Mouse (Mus musculus) intestine, embryonic 16.5 days (tissue): ENCODE results near the gene Mxi1. TPM values are rescaled to one million over a fixed set of nuclear protein-coding genes. Genes with fewer than 3 reads are reported as not detected.
"Not testable (repeated sequence)": the region's sequence is repeated elsewhere in the genome, so short reads cannot be mapped to it uniquely, and the experiment has no call there.

Experiments used
- ATAC-seq: fragments of 200-750 bp; cut with Nextera tagmentation; 2 replicates; pipeline ENCODE4 v1.8.0; 2017; ENCODE audit warnings: moderate TSS enrichment, moderate library complexity
- H3K27ac ChIP-seq: fragments of 300-500 bp; sonication (generic); 2 replicates; pipeline ENCODE4 v1.5.1; 2014; ENCODE audit warnings: mild to moderate bottlenecking, low read length
- H3K27me3 ChIP-seq: fragments of 300-500 bp; sonication (generic); replicated peaks from 2 replicates; pipeline ENCODE4 v1.6.1; 2014; ENCODE audit warnings: low read length, control low read depth, mixed read lengths; ENCODE audit not compliant: control insufficient read depth, insufficient read depth
- H3K36me3 ChIP-seq: fragments of 300-500 bp; sonication (generic); 2 replicates; pipeline ENCODE4 v1.6.1; 2014; ENCODE audit warnings: low read length, control low read depth; ENCODE audit not compliant: control insufficient read depth, insufficient read depth
- H3K4me1 ChIP-seq: fragments of 300-500 bp; sonication (generic); 2 replicates; pipeline ENCODE4 v1.6.1; 2014; ENCODE audit warnings: low read length, control low read depth, mixed read lengths; ENCODE audit not compliant: control insufficient read depth, insufficient read depth
- H3K4me2 ChIP-seq: fragments of 300-500 bp; sonication (generic); 2 replicates; pipeline ENCODE4 v1.6.1; 2014; ENCODE audit warnings: low read depth, low read length, control low read depth
- H3K4me3 ChIP-seq: fragments of 300-500 bp; sonication (generic); 2 replicates; pipeline ENCODE4 v1.5.1; 2014; ENCODE audit warnings: mild to moderate bottlenecking, low read length
- H3K9ac ChIP-seq: fragments of 300-500 bp; sonication (generic); 2 replicates; pipeline ENCODE4 v1.6.1; 2014; ENCODE audit warnings: low read depth, low read length
- H3K9me3 ChIP-seq: fragments of 300-500 bp; sonication (generic); 2 replicates; pipeline ENCODE4 v1.6.1; 2016; ENCODE audit warnings: low read length, control low read depth; ENCODE audit not compliant: control insufficient read depth
- WGBS: fragments of 180-500 bp; shearing (Covaris S2); extraction: QIAGEN DNeasy Blood & Tissue Kit; methylation state at CpG from one replicate; pipeline ENCODE4 v1.1.7; 2014; 5-methylcytosine and 5-hydroxymethylcytosine counted together
- polyA plus RNA-seq: library from polyadenylated mRNA; unstranded; fragments of >200 nt; fragmentation: Nextera tagmentation; extraction: Ambion mirVana; gene quantifications from 2 replicates; pipeline ENCODE4 v1.2.1, GENCODE M21; 2015

Mxi1 gene
- polyA plus RNA-seq, 1 experiment from 2014 or later, result 10.3 TPM

DNA sequence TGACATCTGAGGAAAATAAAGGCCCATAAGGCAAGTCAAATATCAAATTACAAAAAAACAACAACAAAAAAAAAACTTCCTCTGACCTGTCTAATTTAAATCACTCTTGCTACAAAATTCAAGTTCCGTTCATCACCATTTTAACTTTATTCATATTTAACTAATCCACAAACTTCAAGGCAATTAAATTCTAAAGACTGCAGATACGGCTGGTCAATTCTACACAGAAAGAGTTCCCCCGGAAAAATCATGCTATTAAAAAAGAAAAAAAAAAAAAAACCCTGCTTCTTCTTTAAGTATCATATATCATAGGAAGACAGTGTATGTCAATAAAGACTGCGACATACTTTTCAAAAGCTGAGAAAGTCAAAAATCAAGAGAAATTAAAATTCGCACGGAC is 79.1 kb downstream of the Mxi1 start:
- no peaks in the 10 kb centered on the region for H3K36me3 ChIP-seq
- no peak for ATAC-seq
- 15% methylated on average over 6 of the region's 6 CpGs for WGBS

DNA sequence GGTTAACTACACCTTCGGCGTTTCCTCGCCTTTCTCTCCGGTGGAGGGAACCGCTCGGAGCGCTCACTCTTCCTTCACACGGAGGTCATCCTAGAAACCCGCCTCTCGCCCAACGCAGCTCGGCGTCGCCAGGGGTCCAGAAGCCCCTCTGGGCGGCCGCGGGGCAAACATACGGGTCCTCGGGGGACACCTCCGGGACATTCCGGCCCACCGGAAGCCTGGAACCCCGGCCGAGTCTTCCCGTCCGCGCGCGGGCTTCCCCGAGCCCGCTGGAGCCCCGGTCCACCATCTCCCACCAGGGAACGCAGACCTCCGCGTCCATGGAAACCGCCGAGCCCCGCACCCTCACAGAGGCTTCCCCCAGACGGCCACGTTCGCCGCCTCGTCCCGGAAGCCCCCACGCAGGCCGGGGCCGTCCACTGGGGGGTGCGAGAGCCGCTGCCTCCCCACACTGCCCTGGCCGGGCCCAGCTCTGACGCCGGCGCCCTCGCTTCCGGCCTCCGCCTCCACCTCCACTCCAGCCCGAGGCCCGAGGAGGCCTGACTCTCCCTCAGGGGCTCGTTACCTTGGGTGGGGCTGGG is 79.6 kb downstream of the Mxi1 start:
- H3K27me3 ChIP-seq, result no peaks in the 10 kb centered on the region
- under 1% methylated on average over 55 of the region's 59 CpGs for WGBS
- peak; percentile 91 for ATAC-seq
- H3K27ac ChIP-seq, result peak overlapping the region; percentile 99
- H3K4me3 ChIP-seq, result peak overlapping the region; percentile 99
- H3K4me1 ChIP-seq, result peaks cover 6% of the 10 kb centered on the region
- H3K36me3 ChIP-seq, result no peaks in the 10 kb centered on the region
- no peaks in the 10 kb centered on the region for H3K9me3 ChIP-seq
- H3K9ac ChIP-seq, result peak overlapping the region; percentile 100
- H3K4me2 ChIP-seq, result peak overlapping the region; percentile 45

More for the DNA sequence above, 79.1 kb downstream of the Mxi1 start:
- H3K4me3 ChIP-seq, result peak overlapping the region; percentile 99
- H3K4me2 ChIP-seq, result peak overlapping the region; percentile 45
- peak overlapping the region; percentile 99; the same call in 1 of the 2 replicates for H3K27ac ChIP-seq
- no peaks in the 10 kb centered on the region for H3K9me3 ChIP-seq
- H3K9ac ChIP-seq, result peak overlapping the region; percentile 100
- peaks cover 6% of the 10 kb centered on the region for H3K4me1 ChIP-seq
- H3K27me3 ChIP-seq, result no peaks in the 10 kb centered on the region

DNA sequence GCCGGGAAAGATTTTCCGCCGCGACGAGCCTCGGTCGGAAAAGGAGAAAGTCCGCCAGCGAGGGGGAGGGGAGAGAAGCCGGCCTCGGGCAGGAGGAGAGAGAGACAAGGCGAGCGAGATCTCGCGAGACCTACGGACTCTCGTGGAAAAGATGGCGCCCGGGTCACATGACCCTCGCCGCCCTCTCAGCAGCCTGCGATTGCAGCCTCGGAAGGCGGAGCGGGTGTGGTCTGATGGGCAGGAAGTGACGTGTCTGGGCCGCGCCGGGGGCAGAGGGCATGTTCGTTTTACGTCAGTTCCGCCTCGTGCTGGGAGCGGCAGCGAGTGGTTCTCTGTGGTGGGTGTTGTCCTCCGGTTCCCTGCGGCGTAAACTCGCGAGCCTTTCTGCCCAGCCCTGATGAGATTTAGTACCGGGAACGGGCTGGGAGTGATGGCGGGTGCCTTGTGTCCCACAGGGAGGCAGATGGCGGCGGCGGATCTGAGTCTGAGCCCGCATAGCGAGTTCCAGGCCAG is 80.2 kb downstream of the Mxi1 start, which contains the start of gene Smndc1:
Gene Smndc1, minus strand, starts transcription at position 84 of the 513 bp plus-strand sequence.
- under 1% methylated on average over 48 of the region's 48 CpGs for WGBS
- H3K36me3 ChIP-seq, result no peaks in the 10 kb centered on the region
- peak within 1 kb of the TSS; percentile 99 for H3K4me3 ChIP-seq
- no peaks in the 10 kb centered on the region for H3K27me3 ChIP-seq
- peak within 1 kb of the TSS; percentile 99 for H3K27ac ChIP-seq
- H3K4me1 ChIP-seq, result peaks cover 6% of the 10 kb centered on the region
- H3K4me2 ChIP-seq, result peak within 1 kb of the TSS; percentile 58
- ATAC-seq, result peak; percentile 98
- no peaks in the 10 kb centered on the region for H3K9me3 ChIP-seq
- H3K9ac ChIP-seq, result peak within 1 kb of the TSS; percentile 100

DNA sequence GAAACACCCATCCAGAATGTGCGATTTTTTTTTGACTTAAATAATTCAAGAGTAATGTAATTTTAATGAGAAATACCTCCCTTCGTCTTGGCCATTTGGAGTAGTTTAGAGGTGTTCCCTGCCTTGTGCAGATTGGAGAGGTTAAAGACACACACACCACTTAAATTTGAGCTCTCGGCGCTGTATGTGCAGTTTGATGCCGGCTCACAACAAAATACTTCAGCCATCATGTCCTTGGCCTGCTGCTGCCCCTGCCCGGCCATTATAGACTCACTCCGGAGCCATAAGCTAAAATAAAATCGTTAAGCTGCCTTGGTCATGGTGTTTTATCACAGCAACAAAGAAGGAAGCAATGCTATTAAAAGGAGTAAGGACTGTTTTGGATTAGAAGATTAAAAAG is 81.1 kb downstream of the Mxi1 start:
- WGBS, result 46% methylated on average over 8 of the region's 8 CpGs
- Histone ChIP-seq H3K4me1 (peaks cover 6% of the 10 kb centered on the region), H3K27ac (peak overlapping the region; percentile 94; the same call in 1 of the 2 replicates), H3K4me3 (peak overlapping the region; percentile 99), H3K4me2 (peak overlapping the region; percentile 58), H3K27me3 (no peaks in the 10 kb centered on the region), H3K9ac (peak overlapping the region; percentile 81; the same call in 1 of the 2 replicates), H3K36me3 (no peaks in the 10 kb centered on the region), H3K9me3 (no peaks in the 10 kb centered on the region)
- no peak for ATAC-seq

DNA sequence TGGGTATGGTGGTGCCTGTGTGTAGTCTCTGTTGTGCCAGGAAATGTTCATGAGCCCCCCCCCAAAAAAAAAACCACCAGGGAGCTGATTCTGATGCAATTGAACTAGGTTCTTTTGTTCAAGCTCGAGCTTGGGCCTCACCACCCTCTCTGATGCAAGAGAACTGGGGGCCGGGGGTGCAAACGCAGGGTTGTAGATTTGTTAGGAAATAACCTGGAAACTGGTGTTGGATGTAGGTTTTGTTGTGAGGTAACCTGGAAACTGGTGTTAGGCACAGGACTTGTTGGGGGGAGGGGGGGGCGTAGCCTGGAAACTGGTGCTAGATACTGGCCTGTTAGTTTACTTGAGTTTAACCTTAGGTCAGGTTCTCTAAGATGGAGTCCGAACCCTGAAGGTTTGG is 81.5 kb downstream of the Mxi1 start:
- no peak for ATAC-seq
- Histone ChIP-seq H3K4me1 (peaks cover 6% of the 10 kb centered on the region), H3K4me3 (no peak overlapping the region), H3K36me3 (no peaks in the 10 kb centered on the region), H3K27me3 (no peaks in the 10 kb centered on the region), H3K27ac (no peak overlapping the region), H3K4me2 (peak overlapping the region; percentile 58; the same call in 1 of the 2 replicates), H3K9me3 (no peaks in the 10 kb centered on the region), H3K9ac (no peak overlapping the region; the same call in 1 of the 2 replicates)
- WGBS, result 80% methylated on average over 5 of the region's 5 CpGs

DNA sequence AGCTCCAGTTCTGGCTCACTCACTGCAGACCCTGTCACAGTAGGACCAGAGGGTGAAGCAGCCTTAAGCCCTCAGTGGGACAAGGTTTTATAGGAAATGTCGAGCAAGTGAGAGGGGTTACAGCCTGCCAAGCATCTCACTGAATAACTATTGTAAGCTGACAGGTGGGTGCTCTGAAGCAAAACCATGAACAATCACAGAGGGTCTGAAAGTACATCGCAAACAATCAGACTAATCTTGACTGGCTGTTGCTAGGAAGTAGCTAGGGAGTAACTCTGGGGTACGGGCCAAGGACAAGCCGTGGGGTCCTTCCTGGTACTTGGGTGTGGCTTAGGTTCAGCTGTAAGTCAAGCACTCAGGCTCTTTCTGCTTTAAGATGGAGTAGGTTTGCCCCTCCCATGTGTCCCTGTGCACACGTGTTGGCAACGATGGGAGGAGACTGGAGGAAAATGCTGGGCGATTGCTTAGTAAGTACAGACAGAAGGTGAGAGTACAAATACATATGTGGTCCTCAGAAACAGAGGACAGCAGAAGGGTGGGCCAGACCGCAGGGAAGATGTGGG is 82.5 kb downstream of the Mxi1 start:
- WGBS, result 60% methylated on average over 8 of the region's 8 CpGs
- Histone ChIP-seq H3K4me1 (peaks cover 6% of the 10 kb centered on the region), H3K4me2 (no peak overlapping the region), H3K27ac (no peak overlapping the region), H3K9ac (peak overlapping the region; percentile 33), H3K36me3 (no peaks in the 10 kb centered on the region), H3K4me3 (no peak overlapping the region), H3K9me3 (no peaks in the 10 kb centered on the region), H3K27me3 (no peaks in the 10 kb centered on the region)
- no peak for ATAC-seq

DNA sequence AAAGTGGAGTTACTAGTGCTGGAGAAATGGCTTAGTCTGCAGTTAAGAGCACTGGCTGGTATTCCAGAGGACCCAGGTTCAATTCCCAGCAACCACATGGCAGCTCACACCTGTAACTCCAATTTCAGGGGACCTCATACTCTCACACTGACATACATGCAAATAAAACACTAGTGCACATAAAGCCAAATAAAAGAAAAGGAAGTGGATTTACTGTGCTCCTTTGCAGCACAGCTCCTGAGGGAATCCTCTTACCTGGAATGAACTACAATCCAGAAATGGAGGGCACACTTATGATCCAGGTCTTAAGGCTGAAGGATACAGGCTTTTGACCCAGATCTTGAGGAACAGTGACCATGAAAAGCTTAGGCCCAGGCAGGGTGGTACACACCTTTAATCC is 83.3 kb downstream of the Mxi1 start:
- ATAC-seq, result no peak
- no peak overlapping the region for H3K9ac ChIP-seq

DNA sequence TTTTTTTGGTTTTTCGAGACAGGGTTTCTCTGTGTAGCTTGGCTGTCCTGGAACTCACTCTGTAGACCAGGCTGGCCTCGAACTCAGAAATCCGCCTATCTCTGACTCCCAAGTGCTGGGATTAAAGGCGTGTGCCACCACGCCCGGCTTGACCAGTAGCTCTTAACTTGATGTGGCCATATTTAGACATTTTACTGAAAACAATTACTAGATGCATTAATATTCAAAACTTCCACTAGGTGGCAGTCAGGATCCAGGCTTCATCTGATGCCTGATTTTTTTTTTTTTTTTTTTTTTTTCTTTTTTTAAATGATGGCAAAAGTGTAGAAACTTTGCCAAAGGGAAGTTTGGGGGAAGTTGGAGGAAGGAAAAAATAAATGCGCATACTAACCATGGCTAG is 84.2 kb downstream of the Mxi1 start:
- WGBS, result 11% methylated on average over 7 of the region's 7 CpGs
- Histone ChIP-seq H3K4me2 (no peak overlapping the region), H3K4me1 (0 out of 2 replicates have a peak, but pooled peaks cover 2% of the 10 kb centered on the region), H3K9ac (no peak overlapping the region), H3K9me3 (no peaks in the 10 kb centered on the region), H3K36me3 (no peaks in the 10 kb centered on the region), H3K27ac (no peak overlapping the region), H3K4me3 (no peak overlapping the region), H3K27me3 (no peaks in the 10 kb centered on the region)
- no peak for ATAC-seq

More for the DNA sequence above, 83.3 kb downstream of the Mxi1 start:
- Histone ChIP-seq H3K4me2 (no peak overlapping the region), H3K27me3 (no peaks in the 10 kb centered on the region), H3K27ac (no peak overlapping the region), H3K9me3 (no peaks in the 10 kb centered on the region), H3K36me3 (no peaks in the 10 kb centered on the region), H3K4me3 (no peak overlapping the region), H3K4me1 (peaks cover 6% of the 10 kb centered on the region)

DNA sequence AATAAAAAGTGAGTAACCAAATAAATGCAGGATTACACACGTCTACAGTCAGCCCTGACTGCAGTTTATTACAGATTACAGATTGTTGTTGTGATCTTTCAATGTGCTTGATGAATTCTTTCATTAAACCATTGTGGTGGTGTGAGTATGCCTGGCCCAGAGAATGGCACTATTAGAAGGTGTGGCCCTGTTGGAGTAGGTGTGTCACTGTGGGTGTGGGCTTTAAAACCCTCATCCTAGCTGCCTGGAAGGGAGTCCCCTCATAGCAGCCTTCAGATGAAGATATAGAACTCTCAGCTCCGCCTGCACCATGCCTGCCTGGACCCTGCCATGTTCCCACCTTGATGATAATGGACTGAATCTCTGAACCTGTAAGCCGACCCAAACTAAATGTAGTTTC is 84.6 kb downstream of the Mxi1 start:
- not testable (repeated sequence) for H3K27me3 ChIP-seq, H3K9me3 ChIP-seq, H3K36me3 ChIP-seq, H3K9ac ChIP-seq, H3K4me2 ChIP-seq, ATAC-seq, H3K27ac ChIP-seq, H3K4me3 ChIP-seq, H3K4me1 ChIP-seq
- WGBS, result 64% methylated on average over 3 of the region's 3 CpGs
